In genomic region chr3:126667019-126667418, GRCm38 (mm10) we compare ENCODE assay signal across 9 mouse cellular contexts.
DNase-seq lines count a peak whose midpoint lies in the region; ATAC-seq and TF ChIP-seq lines count a peak whose summit lies in the region.
"Had no signal": no experiment of that assay in that cellular context is flagged by ENCODE, and none has a peak within 500 bp of the region (broad histone marks: within the 10 kb centered on the region; RNA-seq: fewer than 3 reads in every experiment).

No protein-coding gene starts in this region.

- no peak for DNase-seq in gastrocnemius, adult 2 months
- no peak for DNase-seq in gastrocnemius, adult 18-20 months (ENCODE audit: low spot score)
- DNase-seq in kidney, adult 18-20 months, result no peak
- no peak for DNase-seq in forebrain, embryonic 14.5 days (ENCODE audit: low spot score)
- DNase-seq in spleen, postnatal 4 days (ENCODE audit: low spot score in 2 of 2), result no peak
- DNase-seq in left cerebral cortex, adult 11 months (ENCODE audit: low spot score), result no peak
- DNase-seq: liver had no signal

- peak overlapping the region; percentile 46; the same call in 1 of the 2 replicates for H3K27ac ChIP-seq in gastrocnemius, adult 2 months
- 0 out of 2 replicates have a peak overlapping the region, but pooled peaks have one; percentile 10 for H3K27ac ChIP-seq in kidney, embryonic 15.5 days
- H3K27ac ChIP-seq in forebrain, embryonic 14.5 days (ENCODE audit: low read depth, low read length), result no peak overlapping the region
- H3K27ac ChIP-seq in neural tube, embryonic 14.5 days (ENCODE audit: low read depth, low read length), result peak overlapping the region; percentile 34; the same call in 1 of the 2 replicates

- WGBS in kidney, embryonic 15.5 days, result 92% methylated on average over 11 of the region's 11 CpGs
- 94% methylated on average over 11 of the region's 11 CpGs for WGBS in forebrain, embryonic 14.5 days
- 93% methylated on average over 11 of the region's 11 CpGs for WGBS in neural tube, embryonic 14.5 days

- no peak overlapping the region for H3K4me3 ChIP-seq in gastrocnemius, adult 2 months
- H3K4me3 ChIP-seq in kidney, embryonic 15.5 days (replicated peaks), result no peak overlapping the region
- H3K4me3 ChIP-seq in forebrain, embryonic 14.5 days (ENCODE audit: low read depth, low read length), result no peak overlapping the region
- H3K4me3 ChIP-seq in neural tube, embryonic 14.5 days (ENCODE audit: low read depth, low read length), result no peak overlapping the region

- no peak overlapping the region for H3K4me2 ChIP-seq in kidney, embryonic 15.5 days
- H3K4me2 ChIP-seq in forebrain, embryonic 14.5 days (ENCODE audit: low read length), result no peak overlapping the region
- H3K4me2 ChIP-seq in neural tube, embryonic 14.5 days (ENCODE audit: low read depth, low read length), result no peak overlapping the region

- no peaks in the 10 kb centered on the region for H3K36me3 ChIP-seq in kidney, embryonic 15.5 days
- no peaks in the 10 kb centered on the region for H3K36me3 ChIP-seq in forebrain, embryonic 14.5 days (ENCODE audit: control insufficient read depth, insufficient read depth, low read length)
- H3K36me3 ChIP-seq in neural tube, embryonic 14.5 days (ENCODE audit: control insufficient read depth, insufficient read depth, low read length), result no peaks in the 10 kb centered on the region

- intact Hi-C loops in gastrocnemius, adult 2 months (cut with DNase I), result no loop called here

- no peak for TF ChIP-seq CTCF in gastrocnemius, adult 2 months (IDR thresholded peaks at IDR 0.05)

- ATAC-seq in kidney, embryonic 15.5 days (replicated peaks; ENCODE audit: low FRiP score), result peak; percentile 11; the same call in 1 of the 2 replicates
- ATAC-seq in forebrain, embryonic 14.5 days, result peak; percentile 11; the same call in 1 of the 2 replicates
- ATAC-seq in neural tube, embryonic 14.5 days (ENCODE audit: low read depth), result peak; percentile 45

- no peak overlapping the region for H3K9ac ChIP-seq in kidney, embryonic 15.5 days
- no peak overlapping the region for H3K9ac ChIP-seq in forebrain, embryonic 14.5 days (ENCODE audit: low read length)
- no peak overlapping the region for H3K9ac ChIP-seq in neural tube, embryonic 14.5 days (replicated peaks; ENCODE audit: low read depth, low read length)

- no peaks in the 10 kb centered on the region for H3K9me3 ChIP-seq in kidney, embryonic 15.5 days (replicated peaks)
- no peaks in the 10 kb centered on the region for H3K9me3 ChIP-seq in forebrain, embryonic 14.5 days (replicated peaks; ENCODE audit: control insufficient read depth, low read length)
- H3K9me3 ChIP-seq in neural tube, embryonic 14.5 days (ENCODE audit: control insufficient read depth, low read length), result no peaks in the 10 kb centered on the region

- H3K4me1 ChIP-seq in kidney, embryonic 15.5 days, result peaks cover 22% of the 10 kb centered on the region
- H3K4me1 ChIP-seq in forebrain, embryonic 14.5 days (ENCODE audit: control insufficient read depth, insufficient read depth, low read length), result peaks cover 18% of the 10 kb centered on the region; the same call in 1 of the 2 replicates
- H3K4me1 ChIP-seq in neural tube, embryonic 14.5 days (ENCODE audit: control insufficient read depth, insufficient read depth, low read length), result peaks cover 25% of the 10 kb centered on the region

- H3K27me3 ChIP-seq in kidney, embryonic 15.5 days, result no peaks in the 10 kb centered on the region
- H3K27me3 ChIP-seq in forebrain, embryonic 14.5 days (replicated peaks; ENCODE audit: control insufficient read depth, insufficient read depth, low read length), result no peaks in the 10 kb centered on the region
- H3K27me3 ChIP-seq in neural tube, embryonic 14.5 days (ENCODE audit: control insufficient read depth, insufficient read depth, low read length), result no peaks in the 10 kb centered on the region
